Mouse (Mus musculus) granulocyte monocyte progenitor cell, adult 5-6 weeks (primary cell): ENCODE results near the gene Gm9747. TPM values are rescaled to one million over a fixed set of nuclear protein-coding genes. Genes with fewer than 3 reads are reported as not detected.

Experiments used
- ATAC-seq: replicated peaks from 2 replicates; pipeline ENCODE4 v1.8.0; 2016; ENCODE audit warnings: mild to moderate bottlenecking, moderate TSS enrichment, inconsistent platforms; ENCODE audit not compliant: poor library complexity, severe bottlenecking
- total RNA-seq, 2 experiments: library from RNA; stranded (forward) in 1 of 2; stranded (reverse) in 1 of 2; fragments of 200-712, 200-1000 nt in 1 of 2; fragments of >200 nt in 1 of 2; fragmentation: Nextera tagmentation in 1 of 2; gene quantifications; 2 replicates each; pipeline ENCODE4 v1.2.3; 2014 to 2017

The Gm9747 gene
- total RNA-seq, 2 experiments from 2014 or later: not detected

- ATAC-seq: no peak
These were observed 14.5 kb downstream of the Gm9747 start for GRCm38 (mm10) chr1:82247221-82247951.

- ATAC-seq: no peak
These were observed 21.0 kb downstream of the Gm9747 start for GRCm38 (mm10) chr1:82253789-82254445.

DNA sequence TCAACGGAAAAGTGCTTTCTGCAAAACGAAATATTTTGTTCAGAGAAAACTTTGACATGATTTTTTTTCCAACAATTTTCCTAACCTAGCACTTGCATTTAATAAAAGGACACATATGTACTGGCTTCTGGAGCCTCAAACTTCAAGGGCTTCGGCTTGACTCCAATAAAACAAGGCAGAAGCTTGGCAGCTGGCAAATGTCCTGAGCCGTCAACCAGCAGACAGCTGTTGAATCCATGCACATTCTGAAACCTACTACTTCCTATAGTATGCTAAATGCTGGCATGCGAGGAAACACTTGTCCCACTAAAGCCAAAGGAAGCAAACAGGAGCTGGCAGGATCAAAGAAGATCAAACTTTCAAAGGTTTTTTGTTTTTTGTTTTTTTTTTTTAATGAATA lies 24.5 kb downstream of the Gm9747 start:
- ATAC-seq: no peak

GRCm38 (mm10) chr1:82258331-82258730 lies 25.4 kb downstream of the Gm9747 start:
- ATAC-seq: no peak

DNA sequence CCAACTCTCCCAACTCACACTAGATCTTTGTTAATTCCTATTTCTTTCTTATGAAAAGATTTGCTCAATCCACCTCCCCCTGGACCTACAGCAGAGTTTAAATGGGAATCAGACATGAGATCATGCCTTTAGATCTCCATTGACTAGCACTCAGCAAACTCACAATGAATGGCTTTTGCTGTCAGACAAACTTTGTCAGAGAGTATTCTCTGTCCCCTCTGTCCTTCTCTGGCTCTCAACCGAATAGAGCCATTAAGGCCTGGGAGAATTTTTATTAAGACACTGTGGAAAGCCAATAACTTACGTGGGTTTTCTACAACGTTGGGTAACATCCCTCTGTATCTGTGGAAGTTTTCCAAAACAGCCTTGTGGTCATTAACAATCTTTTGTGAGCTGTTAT lies 27.1 kb downstream of the Gm9747 start:
- no peak for ATAC-seq

DNA sequence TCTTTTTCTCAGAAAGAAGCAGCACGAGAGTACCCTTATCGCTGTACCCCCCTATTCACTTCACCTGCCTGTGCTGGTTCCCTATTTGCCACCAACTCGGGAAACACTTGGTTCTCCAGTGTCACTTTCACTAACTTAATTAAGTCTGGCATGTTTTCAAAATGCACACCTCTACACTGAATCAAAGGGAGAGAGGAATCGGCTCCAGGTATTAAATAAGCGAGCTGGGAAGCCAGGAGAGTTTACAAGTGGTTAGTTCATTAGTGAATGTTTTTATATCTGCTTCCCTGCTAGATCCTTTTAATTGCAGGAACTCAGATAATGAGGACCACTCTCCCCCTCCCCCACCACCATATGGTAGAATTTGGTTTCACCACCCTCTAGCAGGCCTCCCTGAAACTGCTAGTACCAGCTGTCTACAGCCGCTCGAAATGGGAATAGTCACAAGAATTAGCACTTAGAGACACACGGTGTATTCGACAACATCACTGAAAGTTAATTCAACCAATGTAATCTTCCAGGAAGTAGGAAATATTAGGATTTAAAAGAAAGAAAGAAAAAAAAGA lies 28.2 kb downstream of the Gm9747 start:
- ATAC-seq: no peak

DNA sequence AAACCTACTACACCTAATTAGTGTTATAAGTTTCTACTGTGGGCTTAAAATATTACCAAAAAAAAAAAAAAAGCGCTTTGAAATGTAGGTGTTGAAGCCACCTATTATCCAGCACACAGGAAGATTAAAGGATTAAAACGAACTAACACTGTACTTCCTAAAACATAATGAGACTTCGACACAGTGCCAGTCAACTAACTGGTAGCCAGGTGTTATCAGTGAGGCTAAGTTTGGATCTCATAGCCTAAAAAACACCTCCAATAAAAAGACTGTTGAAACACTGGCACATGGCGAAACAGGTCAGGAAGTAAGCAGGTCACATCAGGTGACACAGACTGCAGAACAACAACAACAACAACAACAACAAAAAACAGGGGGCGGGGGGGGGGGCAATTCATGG lies 28.7 kb downstream of the Gm9747 start:
- ATAC-seq: no peak

DNA sequence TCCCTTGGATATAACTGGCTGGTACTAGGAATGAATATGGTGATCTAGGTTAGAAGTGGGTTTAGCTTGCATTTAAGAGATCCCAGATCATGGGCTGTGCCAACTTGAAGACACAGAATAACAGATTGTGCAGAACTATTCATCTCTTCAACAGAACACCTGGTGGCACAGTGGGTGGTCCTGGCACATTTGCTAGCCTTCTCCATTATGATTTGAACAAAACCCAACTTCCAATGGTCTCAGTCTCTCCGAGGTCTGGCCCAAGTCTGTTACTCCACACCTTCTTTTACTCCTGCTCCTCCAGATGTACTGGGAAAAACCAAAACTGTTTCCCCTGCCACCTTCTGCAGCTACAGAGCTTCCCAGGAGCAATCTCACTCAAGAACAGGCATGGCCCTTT lies 29.4 kb downstream of the Gm9747 start:
- no peak for ATAC-seq

DNA sequence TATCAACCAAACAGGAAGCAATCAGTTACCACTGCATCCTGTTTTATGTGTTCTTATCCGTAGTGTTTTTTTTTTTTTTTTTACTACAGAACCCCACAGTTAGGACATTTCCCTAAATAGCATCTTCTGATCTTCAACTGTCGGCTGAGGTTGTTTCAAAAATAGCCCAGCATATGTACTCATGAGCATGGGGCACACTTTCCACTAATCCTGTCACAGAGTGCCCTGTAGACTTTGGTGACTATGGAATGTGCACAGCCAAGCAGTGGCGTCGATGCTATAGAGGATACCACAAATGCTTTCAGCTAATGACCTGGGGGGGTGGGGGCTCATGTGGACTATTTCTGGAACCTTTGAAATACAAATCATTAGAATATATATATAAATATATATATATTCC lies 34.6 kb downstream of the Gm9747 start:
- no peak for ATAC-seq

GRCm38 (mm10) chr1:82272231-82272630 lies 39.3 kb downstream of the Gm9747 start:
- no peak for ATAC-seq

GRCm38 (mm10) chr1:82273529-82273928 lies 40.6 kb downstream of the Gm9747 start:
- no peak for ATAC-seq

DNA sequence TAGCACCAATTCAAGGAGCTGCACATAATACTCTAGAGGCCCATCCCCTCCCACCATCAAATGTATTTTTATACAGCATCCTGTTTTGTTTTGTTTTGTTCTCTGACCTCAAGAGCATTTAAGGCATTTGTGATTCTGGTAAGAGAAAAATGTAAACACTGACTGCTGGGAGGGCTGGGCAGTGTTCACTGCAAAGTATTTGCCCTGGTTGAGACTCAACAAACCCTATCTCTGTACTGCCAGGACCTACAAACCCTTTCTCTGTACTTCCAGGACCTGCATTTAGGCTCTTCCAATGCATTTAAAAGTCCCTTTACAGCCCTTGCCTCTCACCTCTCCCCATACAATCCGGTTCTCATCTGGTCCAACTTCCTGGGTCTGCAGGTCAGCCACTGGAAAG lies 41.4 kb downstream of the Gm9747 start:
- ATAC-seq: no peak

DNA sequence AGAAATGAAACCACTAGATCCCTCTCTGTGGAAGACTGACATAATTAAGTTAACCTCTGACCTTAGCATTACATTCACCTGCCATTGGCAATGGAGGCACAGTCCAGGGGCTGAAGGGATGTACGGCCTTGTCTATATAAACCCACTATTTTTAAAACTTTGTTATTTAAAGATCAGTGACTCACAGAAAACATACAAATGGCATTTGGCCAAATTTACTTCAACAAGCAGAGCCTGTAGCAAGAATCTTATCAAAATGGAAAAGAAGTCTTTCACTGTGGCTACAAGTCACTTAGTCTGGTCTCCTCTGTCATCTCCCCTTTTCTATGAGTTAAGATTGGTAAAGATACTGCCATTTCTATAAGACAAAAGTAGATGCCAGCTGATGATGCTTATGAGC lies 46.9 kb downstream of the Gm9747 start:
- no peak for ATAC-seq

- no peak for ATAC-seq
These were observed 48.9 kb downstream of the Gm9747 start for GRCm38 (mm10) chr1:82281823-82282222.

GRCm38 (mm10) chr1:82282992-82283611 lies 50.2 kb downstream of the Gm9747 start:
- ATAC-seq: peak; percentile 94

DNA sequence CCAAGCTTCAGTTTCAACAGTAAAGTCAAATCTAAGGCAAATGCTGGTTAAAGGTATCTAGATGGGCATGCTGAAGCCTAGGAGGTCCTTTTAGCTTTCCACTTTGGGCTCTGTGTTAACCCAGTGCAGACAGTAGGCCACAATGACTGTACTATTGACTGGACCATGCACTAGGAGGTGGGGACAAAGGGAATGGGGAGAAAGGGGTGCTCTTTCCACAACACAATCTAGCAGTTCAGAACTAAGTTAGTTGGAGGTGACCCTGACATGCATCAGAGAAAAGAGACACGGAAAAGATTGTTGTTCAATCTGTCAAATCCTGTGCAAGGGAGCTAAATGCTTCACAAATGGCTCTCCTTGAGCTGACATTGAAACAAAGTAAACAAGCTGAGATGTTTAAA lies 51.0 kb downstream of the Gm9747 start:
- no peak for ATAC-seq

- ATAC-seq: no peak
These were observed 51.5 kb downstream of the Gm9747 start for GRCm38 (mm10) chr1:82284403-82284802.
